Mouse (Mus musculus): ENCODE measurements around the gene Folr1.

Gene Folr1

DNA sequence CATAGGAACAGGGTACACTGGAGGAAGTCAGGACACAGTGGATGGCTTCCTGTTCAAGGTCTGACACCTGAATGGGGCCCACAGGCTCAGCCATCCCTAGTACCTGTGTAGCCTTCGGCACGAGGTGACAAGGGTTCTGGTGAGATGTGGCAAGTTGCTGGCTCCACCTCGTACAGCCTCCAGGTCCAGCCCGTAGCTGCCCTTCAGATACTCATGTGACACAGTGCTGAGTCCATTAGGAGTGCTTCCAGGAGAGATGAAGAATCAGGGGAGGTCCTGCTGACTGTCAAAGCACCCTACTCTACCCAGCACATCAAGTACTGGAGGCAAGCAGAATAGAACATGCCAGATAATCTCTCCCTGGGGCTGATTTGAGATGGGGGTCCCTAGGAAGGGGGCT lies 38.2 kb downstream of the Folr1 start:
- no peak for DNase-seq (ENCODE audit: low spot score)

DNA sequence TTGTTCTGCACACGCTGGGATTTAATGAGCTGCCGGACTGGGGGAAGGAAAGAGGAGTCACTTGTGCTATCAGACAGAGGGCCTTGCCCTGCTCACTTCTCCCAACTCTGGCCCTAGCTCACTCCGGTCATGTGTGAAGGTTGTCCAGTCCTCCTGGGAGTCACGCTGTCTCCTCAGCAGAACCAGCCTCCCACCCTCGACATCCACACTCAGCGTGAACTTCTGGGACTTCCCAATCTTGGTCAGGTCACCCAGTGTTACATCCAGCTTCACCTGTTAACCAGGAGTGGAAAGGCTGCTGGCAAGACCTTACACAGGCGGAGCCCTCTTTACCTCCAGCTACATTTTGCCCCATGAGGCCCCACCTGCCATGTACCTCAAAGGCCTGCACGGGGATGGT lies 39.2 kb downstream of the Folr1 start:
- no peak for DNase-seq (ENCODE audit: low spot score)

DNA sequence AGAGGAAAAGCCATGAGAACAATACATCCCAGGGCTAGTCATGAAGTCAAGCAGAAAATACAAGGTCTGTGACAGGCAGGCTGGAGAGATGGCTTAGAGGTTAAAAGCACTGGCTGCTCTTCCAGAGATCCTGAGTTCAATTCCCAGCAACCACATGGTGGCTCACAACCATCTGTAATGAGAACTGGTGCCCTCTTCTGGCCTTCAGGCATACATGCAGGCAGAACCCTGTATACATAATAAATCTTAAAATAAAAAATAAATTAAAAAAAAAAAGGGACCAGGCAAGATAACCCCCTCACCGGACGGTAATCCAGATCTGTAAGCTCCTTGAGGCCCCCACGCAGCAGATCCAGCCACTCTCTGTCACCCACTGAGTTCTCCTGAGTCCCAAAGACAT lies 40.2 kb downstream of the Folr1 start:
- no peak for DNase-seq (ENCODE audit: low spot score)

GRCm38 (mm10) chr7:101823758-101824630 lies 46.6 kb downstream of the Folr1 start:
- DNase-seq (ENCODE audit: low spot score): no peak

GRCm38 (mm10) chr7:101822836-101823757 lies 47.5 kb downstream of the Folr1 start:
- DNase-seq (ENCODE audit: low spot score): no peak

DNA sequence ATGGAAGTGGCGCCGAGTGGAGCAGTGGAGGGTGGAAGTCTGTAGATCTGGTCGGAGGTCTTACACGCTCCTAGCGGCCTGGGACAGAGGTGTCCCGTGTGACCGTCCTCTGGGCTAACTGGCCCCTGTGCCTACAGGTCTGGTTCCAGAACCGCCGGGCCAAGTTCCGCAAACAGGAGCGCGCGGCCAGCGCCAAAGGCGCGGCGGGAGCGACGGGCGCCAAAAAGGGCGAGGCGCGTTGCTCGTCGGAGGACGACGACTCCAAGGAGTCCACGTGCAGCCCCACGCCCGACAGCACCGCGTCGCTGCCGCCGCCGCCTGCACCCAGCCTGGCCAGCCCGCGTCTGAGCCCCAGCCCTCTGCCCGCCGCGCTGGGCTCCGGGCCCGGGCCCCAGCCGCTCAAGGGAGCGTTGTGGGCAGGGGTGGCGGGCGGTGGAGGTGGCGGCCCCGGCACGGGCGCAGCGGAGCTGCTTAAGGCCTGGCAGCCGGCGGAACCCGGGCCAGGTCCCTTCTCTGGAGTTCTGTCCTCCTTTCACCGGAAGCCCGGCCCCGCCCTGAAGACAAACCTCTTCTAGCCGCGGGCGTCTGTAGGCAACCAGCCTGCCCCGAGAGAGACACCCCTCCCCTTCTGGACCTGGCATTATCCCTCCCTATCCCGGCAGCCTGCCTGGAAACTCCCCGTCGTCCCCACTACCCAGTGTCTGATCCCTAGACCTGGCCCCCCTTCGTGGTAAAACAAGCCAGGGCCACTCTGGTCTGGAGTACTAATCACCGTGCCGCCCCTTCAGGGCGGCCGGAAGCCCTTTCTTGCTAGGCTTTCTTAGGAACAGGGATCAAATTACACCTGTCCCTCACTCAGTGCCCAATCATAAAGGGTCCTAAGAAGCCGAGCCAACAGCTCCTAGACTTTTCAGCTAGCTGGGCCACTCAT lies 48.8 kb downstream of the Folr1 start:
- DNase-seq (ENCODE audit: low spot score): no peak

GRCm38 (mm10) chr7:101820295-101821030 lies 50.1 kb downstream of the Folr1 start:
- DNase-seq (ENCODE audit: low spot score): no peak

GRCm38 (mm10) chr7:101817861-101818401 lies 52.7 kb downstream of the Folr1 start, which contains the start of gene Phox2a:
TSS of gene Phox2a (plus strand) at chr7:101818313.
- DNase-seq (ENCODE audit: low spot score): no peak
